Mouse (Mus musculus) 3T3-L1 (cell line): ENCODE data around the gene Add3.

Experiments used
- DNase-seq: peaks from one replicate; pipeline ENCODE4 v3.0.0-alpha.2; 2015; ENCODE audit warnings: low read depth, low spot score

Add3 gene

GRCm38 (mm10) chr19:53165305-53166240, 25.3 kb downstream of the Add3 start:
- DNase-seq, result peak; percentile 87

GRCm38 (mm10) chr19:53166367-53166766, 26.1 kb downstream of the Add3 start:
- DNase-seq, result no peak

GRCm38 (mm10) chr19:53168576-53168975, 28.3 kb downstream of the Add3 start:
- no peak for DNase-seq

- no peak for DNase-seq
These were observed 30.4 kb downstream of the Add3 start for GRCm38 (mm10) chr19:53170651-53171050.

GRCm38 (mm10) chr19:53174034-53174433, 33.8 kb downstream of the Add3 start:
- no peak for DNase-seq

GRCm38 (mm10) chr19:53175550-53175949, 35.3 kb downstream of the Add3 start:
- DNase-seq, result no peak

- no peak for DNase-seq
These were observed 36.3 kb downstream of the Add3 start for GRCm38 (mm10) chr19:53176518-53176917.

- no peak for DNase-seq
These were observed 38.6 kb downstream of the Add3 start for GRCm38 (mm10) chr19:53178611-53179528.

GRCm38 (mm10) chr19:53180168-53180803, 40.0 kb downstream of the Add3 start:
- no peak for DNase-seq

GRCm38 (mm10) chr19:53181003-53181861, 41.0 kb downstream of the Add3 start:
- DNase-seq, result peak; percentile 77

GRCm38 (mm10) chr19:53183620-53184019, 43.4 kb downstream of the Add3 start:
- DNase-seq, result no peak

- DNase-seq, result no peak
These were observed 44.0 kb downstream of the Add3 start for GRCm38 (mm10) chr19:53184216-53184615.

- no peak for DNase-seq
These were observed 44.7 kb downstream of the Add3 start for GRCm38 (mm10) chr19:53184911-53185310.

GRCm38 (mm10) chr19:53185486-53186134, 45.4 kb downstream of the Add3 start:
- peak; percentile 57 for DNase-seq

GRCm38 (mm10) chr19:53186456-53186855, 46.2 kb downstream of the Add3 start:
- DNase-seq, result no peak

- DNase-seq, result no peak
These were observed 47.3 kb downstream of the Add3 start for GRCm38 (mm10) chr19:53187533-53187932.

GRCm38 (mm10) chr19:53188186-53188585, 47.9 kb downstream of the Add3 start:
- no peak for DNase-seq

- DNase-seq, result no peak
These were observed 48.5 kb downstream of the Add3 start for GRCm38 (mm10) chr19:53188724-53189220.

GRCm38 (mm10) chr19:53189736-53190135, 49.5 kb downstream of the Add3 start:
- no peak for DNase-seq

GRCm38 (mm10) chr19:53190232-53190631, 50.0 kb downstream of the Add3 start:
- no peak for DNase-seq
